Mouse (Mus musculus) bone marrow macrophage, adult 2 months (primary cell): ENCODE results near the gene Osbpl5. TPM values are rescaled to one million over a fixed set of nuclear protein-coding genes. Genes with fewer than 3 reads are reported as not detected.
A peak's percentile ranks its signal among the peaks of the same experiment; 100 is the strongest.
"Not testable (repeated sequence)": the region's sequence is repeated elsewhere in the genome, so short reads cannot be mapped to it uniquely, and the experiment has no call there.

Experiments
- H3K27ac ChIP-seq: 2 replicates; pipeline ENCODE4 v1.5.1; 2012; ENCODE audit warnings: low read depth, low read length; ENCODE audit not compliant: insufficient read depth
- H3K4me1 ChIP-seq: 2 replicates; pipeline ENCODE4 v1.6.1; 2012; ENCODE audit warnings: low read length; ENCODE audit not compliant: control insufficient read depth, insufficient read depth
- H3K4me3 ChIP-seq: 2 replicates; pipeline ENCODE4 v1.5.1; 2012; ENCODE audit warnings: mild to moderate bottlenecking, low read length, moderate library complexity; ENCODE audit not compliant: insufficient read depth
- CTCF ChIP-seq: IDR thresholded peaks from 2 replicates; pipeline ENCODE4 v1.5.1; 2012; ENCODE audit warnings: low read depth, mild to moderate bottlenecking, low read length, moderate library complexity
- POLR2A ChIP-seq: IDR thresholded peaks from 2 replicates; pipeline ENCODE4 v1.6.1; 2012; ENCODE audit warnings: mild to moderate bottlenecking, low read depth, low read length, borderline replicate concordance
- polyA plus RNA-seq: library from polyadenylated mRNA; stranded (reverse); fragments of >200 nt; gene quantifications from 2 replicates; pipeline ENCODE4 v1.2.4, GENCODE M21; 2012; ENCODE audit not compliant: missing spikeins, insufficient read depth, insufficient read length

The Osbpl5 gene
- polyA plus RNA-seq, 1 experiment = 1.2 TPM

GRCm38 (mm10) chr7:143689946-143690345 is 66.8 kb downstream of the Osbpl5 start:
- Histone ChIP-seq H3K27ac (no peak overlapping the region), H3K4me3 (no peak overlapping the region), H3K4me1 (peaks cover 25% of the 10 kb centered on the region)
- TF ChIP-seq POLR2A (no peak), CTCF (no peak)

- peaks cover 25% of the 10 kb centered on the region for H3K4me1 ChIP-seq
- H3K27ac ChIP-seq = no peak overlapping the region
- no peak for TF ChIP-seq POLR2A
- no peak for TF ChIP-seq CTCF
- no peak overlapping the region for H3K4me3 ChIP-seq
Observed at GRCm38 (mm10) chr7:143689481-143689880, 67.3 kb downstream of the Osbpl5 start.

GRCm38 (mm10) chr7:143686676-143687075 is 70.1 kb downstream of the Osbpl5 start:
- H3K4me1 ChIP-seq = peaks cover 25% of the 10 kb centered on the region
- H3K4me3 ChIP-seq, H3K27ac ChIP-seq: not testable (repeated sequence)

- H3K4me1 ChIP-seq = peaks cover 25% of the 10 kb centered on the region
- peak overlapping the region; percentile 20 for H3K27ac ChIP-seq
- H3K4me3 ChIP-seq = not testable (repeated sequence)
Observed at GRCm38 (mm10) chr7:143686191-143686590, 70.6 kb downstream of the Osbpl5 start.

- Histone ChIP-seq H3K4me3 (peak within 1 kb of the TSS; percentile 63), H3K27ac (peak within 1 kb of the TSS; percentile 20), H3K4me1 (peaks cover 19% of the 10 kb centered on the region)
- no peak for TF ChIP-seq CTCF
- no peak for TF ChIP-seq POLR2A
Observed at GRCm38 (mm10) chr7:143685359-143686067, 71.3 kb downstream of the Osbpl5 start, which contains the start of gene Tnfrsf23. Gene Tnfrsf23 (minus strand): TSS chr7:143685872.

GRCm38 (mm10) chr7:143684569-143684968 is 72.2 kb downstream of the Osbpl5 start:
- not testable (repeated sequence) for H3K4me3 ChIP-seq, H3K27ac ChIP-seq
- H3K4me1 ChIP-seq = peaks cover 11% of the 10 kb centered on the region

- Histone ChIP-seq H3K4me1 (peaks cover 2% of the 10 kb centered on the region), H3K4me3 (no peak overlapping the region), H3K27ac (no peak overlapping the region)
- TF ChIP-seq POLR2A (no peak), CTCF (no peak)
Observed at GRCm38 (mm10) chr7:143681566-143681965, 75.2 kb downstream of the Osbpl5 start.

- H3K4me1 ChIP-seq, H3K4me3 ChIP-seq, H3K27ac ChIP-seq: not testable (repeated sequence)
Observed at GRCm38 (mm10) chr7:143680836-143681235, 75.9 kb downstream of the Osbpl5 start.

GRCm38 (mm10) chr7:143679650-143680049 is 77.1 kb downstream of the Osbpl5 start:
- H3K4me1 ChIP-seq, H3K4me3 ChIP-seq: not testable (repeated sequence)

GRCm38 (mm10) chr7:143666427-143667311 is 90.1 kb downstream of the Osbpl5 start:
- TF ChIP-seq CTCF (no peak), POLR2A (no peak)
- no peak overlapping the region for H3K4me3 ChIP-seq
- H3K4me1 ChIP-seq = no peaks in the 10 kb centered on the region
- H3K27ac ChIP-seq = peak overlapping the region; percentile 64

More at GRCm38 (mm10) chr7:143679650-143680049, 77.1 kb downstream of the Osbpl5 start:
- not testable (repeated sequence) for H3K27ac ChIP-seq
